Mouse (Mus musculus): Measurements from ENCODE around the gene Plpp7. TPM values are rescaled to one million over a fixed set of nuclear protein-coding genes. Genes with fewer than 3 reads are reported as not detected.

Plpp7 gene
- not detected for polyA plus RNA-seq (2017; shearing (Covaris generic))

DNA sequence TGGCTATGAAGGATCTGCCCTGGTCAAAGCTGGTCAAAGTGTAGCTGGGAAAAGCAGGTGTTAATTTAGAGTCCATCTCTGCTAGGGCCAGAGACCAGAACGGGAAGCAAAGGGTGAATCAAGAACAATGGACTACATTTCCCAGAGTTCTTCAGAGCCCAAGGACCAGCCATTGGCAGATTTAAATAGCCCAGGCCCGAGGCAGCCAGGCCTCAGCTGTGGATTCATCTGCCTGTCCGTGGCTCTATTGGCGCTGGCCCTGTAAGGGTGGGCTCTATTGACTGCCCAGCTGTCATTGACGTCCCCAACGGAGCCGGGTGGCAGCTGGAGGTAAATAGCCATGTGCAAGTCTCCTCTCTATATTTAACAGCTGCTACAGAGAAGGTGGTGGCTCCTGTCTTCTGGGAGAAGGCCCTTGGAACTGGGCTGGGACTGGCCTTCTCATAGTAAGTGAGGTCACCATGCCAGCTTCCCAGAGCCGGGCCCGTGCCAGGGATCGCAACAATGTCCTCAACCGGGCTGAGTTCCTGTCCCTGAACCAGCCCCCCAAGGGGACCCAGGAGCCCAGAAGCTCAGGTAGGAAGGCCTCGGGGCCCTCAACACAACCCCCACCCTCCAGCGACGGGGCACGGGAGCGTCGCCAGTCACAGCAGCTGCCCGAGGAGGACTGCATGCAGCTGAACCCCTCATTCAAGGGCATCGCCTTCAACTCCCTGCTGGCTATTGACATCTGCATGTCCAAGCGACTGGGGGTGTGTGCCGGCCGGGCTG lies at the start of gene Plpp7:
Gene Plpp7 (plus strand): TSS at position 178 of the 771 bp plus-strand sequence.

DNA sequence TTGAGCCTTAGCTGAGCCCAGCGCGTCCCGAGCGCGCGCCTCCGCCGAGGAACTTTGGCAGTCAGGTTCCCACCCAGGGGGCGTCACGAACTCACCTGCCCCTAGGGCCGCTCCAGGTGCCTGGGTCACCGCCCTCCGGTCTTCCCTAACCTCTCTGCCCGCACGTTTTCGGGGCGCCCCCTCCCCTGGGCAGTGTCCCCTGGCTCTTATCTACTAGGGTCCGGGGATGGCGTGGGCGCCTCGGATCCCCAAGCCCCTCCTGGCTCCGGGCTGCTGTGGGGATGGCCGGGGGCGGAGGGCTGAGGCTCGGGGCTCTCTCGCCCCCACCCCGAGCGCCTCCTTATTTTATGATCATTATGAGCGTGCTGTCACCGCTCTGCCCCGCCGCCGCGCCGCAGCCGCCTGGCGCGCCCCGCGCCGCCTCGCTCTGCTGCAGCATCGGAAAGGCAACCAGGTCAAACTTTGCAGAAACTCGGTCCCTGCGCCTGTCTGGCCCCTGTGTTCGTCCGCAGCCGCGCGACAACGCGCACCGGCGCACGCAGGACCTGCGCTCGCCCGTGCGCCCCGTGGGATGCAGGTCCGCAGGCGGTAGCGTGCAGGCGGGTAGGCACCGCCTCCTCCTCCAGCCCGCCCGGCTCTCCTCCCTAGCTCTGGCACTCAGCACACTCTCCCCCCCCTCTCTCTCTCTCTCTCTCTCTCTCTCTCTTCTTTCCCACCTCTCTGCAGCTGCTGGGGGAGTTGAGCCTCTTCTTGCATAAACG lies 11.0 kb upstream of the Plpp7 start, which contains the start of gene Fam78a:
Gene Fam78a (minus strand): TSS at position 747 of the 761 bp plus-strand sequence.

DNA sequence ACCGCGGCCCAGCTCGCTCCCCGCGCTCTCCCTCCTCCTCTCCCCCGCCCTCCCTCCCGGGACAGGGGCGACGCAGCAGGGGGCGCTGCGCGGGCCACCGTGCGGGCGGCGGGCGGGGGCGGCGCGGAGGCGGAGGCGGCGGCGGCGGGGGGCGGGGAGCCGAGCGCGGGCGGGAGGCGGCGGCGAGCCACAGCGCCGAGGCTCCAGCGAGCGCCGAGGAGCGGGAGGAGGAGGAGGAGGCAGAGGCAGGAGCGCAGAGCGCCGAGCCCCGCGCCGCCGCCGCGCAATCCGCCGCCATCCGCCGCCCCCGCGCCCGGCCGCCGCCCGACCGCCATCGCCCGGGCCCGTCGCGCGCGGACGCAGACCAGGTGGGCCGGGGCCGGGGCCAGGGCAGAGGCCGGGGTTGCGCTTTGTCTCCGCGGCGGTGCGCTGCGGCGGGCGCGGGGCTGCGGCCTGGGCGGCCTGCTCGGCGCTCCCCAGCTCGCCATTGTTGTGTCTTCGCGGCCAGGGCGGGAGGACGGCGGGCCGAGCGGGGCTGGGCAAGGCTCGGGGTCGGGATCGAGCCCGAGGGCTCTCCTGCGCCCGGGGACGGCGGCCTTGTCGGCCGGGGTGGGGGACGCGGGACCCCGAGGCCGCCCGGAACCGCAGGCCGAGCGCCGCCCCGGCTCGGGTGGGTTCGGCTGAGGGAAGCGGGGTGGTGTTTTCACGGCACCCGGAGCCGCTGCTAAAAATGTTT lies 55.8 kb downstream of the Plpp7 start, which contains the start of gene Prrc2b:
Gene Prrc2b (plus strand): TSS at position 159 of the 736 bp plus-strand sequence.

Other genes with a start within 250 kb of the Plpp7 start
- gene Fibcd1, start 249.5 kb upstream of the Plpp7 start, polyA plus RNA-seq (2017; shearing (Covaris generic)), result 0.26 TPM
- not detected for gene Lamc3, start 208.2 kb upstream of the Plpp7 start, polyA plus RNA-seq (2017; shearing (Covaris generic))
- gene Aif1l, start 145.4 kb upstream of the Plpp7 start, polyA plus RNA-seq (2017; shearing (Covaris generic)), result 0.24 TPM
- gene Nup214, start 121.1 kb upstream of the Plpp7 start, polyA plus RNA-seq (2017; shearing (Covaris generic)), result 134 TPM
- 25.5 TPM for gene Fam78a, start 10.7 kb upstream of the Plpp7 start, polyA plus RNA-seq (2017; shearing (Covaris generic))
- gene Prrc2b, start 55.6 kb downstream of the Plpp7 start, polyA plus RNA-seq (2017; shearing (Covaris generic)), result 11.7 TPM
- 13.3 TPM for gene Pomt1, start 141.1 kb downstream of the Plpp7 start, polyA plus RNA-seq (2017; shearing (Covaris generic))
- 107 TPM for gene Uck1, start 164.6 kb downstream of the Plpp7 start, polyA plus RNA-seq (2017; shearing (Covaris generic))
- 50.0 TPM for gene Golga2, start 191.9 kb downstream of the Plpp7 start, polyA plus RNA-seq (2017; shearing (Covaris generic))
- 264 TPM for gene Swi5, start 192.5 kb downstream of the Plpp7 start, polyA plus RNA-seq (2017; shearing (Covaris generic))

All from inflammation-experienced regulatory T-cells, adult 16 weeks (primary cell).